In genomic region chr15:62153222-62153621, GRCm38 (mm10) we compare ENCODE assay signal across 24 mouse cellular contexts.
DNase-seq lines count a peak whose midpoint lies in the region; ATAC-seq and TF ChIP-seq lines count a peak whose summit lies in the region.
"Had no signal": no experiment of that assay in that cellular context is flagged by ENCODE, and none has a peak within 500 bp of the region (broad histone marks: within the 10 kb centered on the region; RNA-seq: fewer than 3 reads in every experiment).

No protein-coding gene starts in this region.

- peak; percentile 62 for ATAC-seq in hindbrain, embryonic 16.5 days
- ATAC-seq in hindbrain, embryonic 13.5 days (ENCODE audit: low FRiP score) = no peak
- no peak for ATAC-seq in midbrain, embryonic 14.5 days (ENCODE audit: low FRiP score, low TSS enrichment)
- ATAC-seq: forebrain, embryonic 15.5 days had no signal

- peak overlapping the region; percentile 7; the same call in 1 of the 2 replicates for H3K4me2 ChIP-seq in hindbrain, embryonic 16.5 days (ENCODE audit: low read length)
- no peak overlapping the region for H3K4me2 ChIP-seq in hindbrain, embryonic 13.5 days
- no peak overlapping the region for H3K4me2 ChIP-seq in CH12.LX (ENCODE audit: insufficient read depth, low read depth, poor library complexity, severe bottlenecking)
- no peak overlapping the region for H3K4me2 ChIP-seq in midbrain, embryonic 14.5 days (ENCODE audit: low read length)
- H3K4me2 ChIP-seq: embryonic facial prominence, embryonic 13.5 days; forebrain, embryonic 15.5 days; heart, embryonic 11.5 days; limb, embryonic 12.5 days; lung, embryonic 14.5 days had no signal

- peaks cover 99% of the 10 kb centered on the region for H3K79me2 ChIP-seq in CH12.LX (replicated peaks; ENCODE audit: control insufficient read depth, extremely low read depth, insufficient read depth, poor library complexity, severe bottlenecking)

- H3K4me3 ChIP-seq in hindbrain, embryonic 16.5 days (ENCODE audit: low read length) = no peak overlapping the region
- no peak overlapping the region for H3K4me3 ChIP-seq in hindbrain, embryonic 13.5 days
- no peak overlapping the region for H3K4me3 ChIP-seq in CH12.LX (replicated peaks in 1 of 3; ENCODE audit: low read depth in 2 of 3, low read length in 2 of 3, poor library complexity in 1 of 3)
- H3K4me3 ChIP-seq in midbrain, embryonic 14.5 days (replicated peaks; ENCODE audit: low read depth, low read length) = no peak overlapping the region
- H3K4me3 ChIP-seq: embryonic facial prominence, embryonic 13.5 days; forebrain, embryonic 15.5 days; gastrocnemius, adult 2 months; left cerebral cortex, adult 2 months; limb, embryonic 12.5 days; myocyte had no signal

- no peak for TF ChIP-seq EP300 in CH12.LX (IDR thresholded peaks at IDR 0.05; ENCODE audit: low read length)

- 54% methylated on average over 9 of the region's 9 CpGs for WGBS in hindbrain, embryonic 16.5 days
- 61% methylated on average over 9 of the region's 9 CpGs for WGBS in hindbrain, embryonic 13.5 days
- 60% methylated on average over 9 of the region's 9 CpGs for WGBS in midbrain, embryonic 14.5 days

- H3K27me3 ChIP-seq in hindbrain, embryonic 16.5 days (replicated peaks; ENCODE audit: control insufficient read depth, insufficient read depth, low read length) = no peaks in the 10 kb centered on the region
- H3K27me3 ChIP-seq in hindbrain, embryonic 13.5 days = no peaks in the 10 kb centered on the region
- no peaks in the 10 kb centered on the region for H3K27me3 ChIP-seq in CH12.LX (replicated peaks)
- no peaks in the 10 kb centered on the region for H3K27me3 ChIP-seq in midbrain, embryonic 14.5 days (ENCODE audit: control insufficient read depth, insufficient read depth, low read length)
- H3K27me3 ChIP-seq: embryonic facial prominence, embryonic 13.5 days; forebrain, embryonic 15.5 days; limb, embryonic 12.5 days had no signal

- H3K27ac ChIP-seq in hindbrain, embryonic 16.5 days (ENCODE audit: low read depth, low read length) = no peak overlapping the region
- H3K27ac ChIP-seq in hindbrain, embryonic 13.5 days = no peak overlapping the region
- no peak overlapping the region for H3K27ac ChIP-seq in CH12.LX (ENCODE audit: insufficient read depth, low read depth)
- H3K27ac ChIP-seq in midbrain, embryonic 14.5 days (replicated peaks; ENCODE audit: low read depth, low read length) = no peak overlapping the region
- H3K27ac ChIP-seq: embryonic facial prominence, embryonic 13.5 days; forebrain, embryonic 15.5 days; gastrocnemius, adult 2 months; left cerebral cortex, adult 2 months; limb, embryonic 12.5 days had no signal

- H3K4me1 ChIP-seq in hindbrain, embryonic 16.5 days (ENCODE audit: control insufficient read depth, insufficient read depth, low read depth, low read length) = no peaks in the 10 kb centered on the region; the same call in 1 of the 2 replicates
- H3K4me1 ChIP-seq in hindbrain, embryonic 13.5 days (replicated peaks) = no peaks in the 10 kb centered on the region
- H3K4me1 ChIP-seq in CH12.LX (ENCODE audit: control insufficient read depth in 1 of 2, insufficient read depth in 2 of 2) = peaks cover 55 to 95% of the 10 kb centered on the region in 2 experiments
- no peaks in the 10 kb centered on the region for H3K4me1 ChIP-seq in midbrain, embryonic 14.5 days (ENCODE audit: control insufficient read depth, insufficient read depth, low read length)
- H3K4me1 ChIP-seq: limb, embryonic 12.5 days had no signal

- no peak for TF ChIP-seq POLR2A in CH12.LX (IDR thresholded peaks at IDR 0.05; ENCODE audit: low read depth, low read length)
- no peak for TF ChIP-seq POLR2A in brain, embryonic 14.5 days (IDR thresholded peaks at IDR 0.05; ENCODE audit: borderline replicate concordance, extremely low read depth, insufficient read depth, insufficient read length, poor library complexity, severe bottlenecking)

- H3K36me3 ChIP-seq in hindbrain, embryonic 16.5 days (ENCODE audit: control insufficient read depth, insufficient read depth, low read length) = no peaks in the 10 kb centered on the region
- H3K36me3 ChIP-seq in hindbrain, embryonic 13.5 days = no peaks in the 10 kb centered on the region
- H3K36me3 ChIP-seq in CH12.LX (replicated peaks in 1 of 2; ENCODE audit: control insufficient read depth in 1 of 2, insufficient read depth in 1 of 2, low read length in 1 of 2) = peaks cover 51 to 94% of the 10 kb centered on the region in 2 experiments
- no peaks in the 10 kb centered on the region for H3K36me3 ChIP-seq in midbrain, embryonic 14.5 days (ENCODE audit: control insufficient read depth, insufficient read depth, low read length)
- H3K36me3 ChIP-seq: embryonic facial prominence, embryonic 13.5 days; forebrain, embryonic 15.5 days; limb, embryonic 12.5 days had no signal

- H3K9ac ChIP-seq in hindbrain, embryonic 16.5 days (ENCODE audit: low read depth, low read length) = no peak overlapping the region
- H3K9ac ChIP-seq in hindbrain, embryonic 13.5 days = no peak overlapping the region
- no peak overlapping the region for H3K9ac ChIP-seq in CH12.LX (ENCODE audit: insufficient read depth, low read depth)
- H3K9ac ChIP-seq in midbrain, embryonic 14.5 days (replicated peaks; ENCODE audit: low read length) = no peak overlapping the region
- H3K9ac ChIP-seq: embryonic facial prominence, embryonic 13.5 days; forebrain, embryonic 15.5 days; limb, embryonic 12.5 days; lung, embryonic 14.5 days had no signal

- dilution Hi-C loops in CH12.LX (cut with MboI; ENCODE audit: extremely low pct_ligation_motif_present, extremely low pct_unique_long_range_greater_than_20kb, low sequenced_read_pairs) = no loop called here

- no peak for DNase-seq in CH12.LX (ENCODE audit: extremely low read depth)
- DNase-seq in brain, embryonic 14.5 days (ENCODE audit: low read depth) = peak; percentile 47
- DNase-seq in midbrain, embryonic 14.5 days = peak; percentile 38
- no peak for DNase-seq in frontal cortex, postnatal 25 days (ENCODE audit: low spot score in 2 of 2)
- no peak for DNase-seq in spleen, postnatal 36 days (ENCODE audit: low spot score in 2 of 2)
- DNase-seq: adrenal gland, adult 8-10 months; cerebellum, adult 9-11 months; gastrocnemius, adult 2 months; heart, postnatal 10 days; kidney, adult 8-10 months; kidney, postnatal 14 days; lung, embryonic 14.5 days; lung, postnatal 36 days; right cerebral cortex, postnatal 14 days; spleen, adult 18-20 months; thymus, postnatal 36 days had no signal

- in situ Hi-C loops in CH12.LX (cut with MboI; ENCODE audit: low pct_ligation_motif_present, low pct_unique_long_range_greater_than_20kb, low sequenced_read_pairs) = no loop called here

- TF ChIP-seq CTCF in CH12.LX (conservative IDR thresholded peaks at IDR 0.05 in 1 of 2, IDR thresholded peaks at IDR 0.05 in 1 of 2; ENCODE audit: low read depth in 2 of 2, low read length in 2 of 2) = no peak
- TF ChIP-seq CTCF in brain, embryonic 14.5 days (IDR thresholded peaks at IDR 0.05; ENCODE audit: borderline replicate concordance, extremely low read depth, insufficient read depth, insufficient read length) = no peak

- no peaks in the 10 kb centered on the region for H3K9me3 ChIP-seq in hindbrain, embryonic 16.5 days (ENCODE audit: control insufficient read depth, low read length)
- H3K9me3 ChIP-seq in hindbrain, embryonic 13.5 days = no peaks in the 10 kb centered on the region
- H3K9me3 ChIP-seq in CH12.LX (replicated peaks; ENCODE audit: low read length) = no peaks in the 10 kb centered on the region
- no peaks in the 10 kb centered on the region for H3K9me3 ChIP-seq in midbrain, embryonic 14.5 days (ENCODE audit: control insufficient read depth, low read length)
- H3K9me3 ChIP-seq: embryonic facial prominence, embryonic 13.5 days; forebrain, embryonic 15.5 days; limb, embryonic 12.5 days had no signal

- TF ChIP-seq RAD21 in CH12.LX (IDR thresholded peaks at IDR 0.05; ENCODE audit: low read depth, low read length) = no peak

TF ChIP-seq in CH12.LX, 34 proteins besides CTCF, POLR2A, EP300 and RAD21:
- TF ChIP-seq IRF4 (IDR thresholded peaks at IDR 0.05; ENCODE audit: low read depth, low read length) = no peak
- no peak for TF ChIP-seq JUN (IDR thresholded peaks at IDR 0.05; ENCODE audit: insufficient read depth, low read depth, low read length)
- TF ChIP-seq MAFK (IDR thresholded peaks at IDR 0.05; ENCODE audit: insufficient replicate concordance, low read length) = peak; percentile 92
- TF ChIP-seq ETS1 (conservative IDR thresholded peaks at IDR 0.05; ENCODE audit: low read depth, low read length) = no peak
- no peak for TF ChIP-seq ZKSCAN1 (IDR thresholded peaks at IDR 0.05; ENCODE audit: borderline replicate concordance, low read depth, low read length)

Comparison
In these comparisons a context has a peak if more than half of its experiments do, and no peak if none do; other contexts are left out.
1. DNase-seq: peak in brain, embryonic 14.5 days (single experiment) and midbrain, embryonic 14.5 days (single experiment); none in CH12.LX (single experiment), frontal cortex, postnatal 25 days (0 of 2) and spleen, postnatal 36 days (0 of 2).